Mouse (Mus musculus) fat pad, adult 2 months (tissue): Measurements from ENCODE around the gene Foxq1.

Source experiments
- DNase-seq: peaks from one replicate; pipeline ENCODE4 v3.0.0-alpha.2; 2011; ENCODE audit warnings: low read depth, low spot score; ENCODE audit errors: extremely low read depth

The Foxq1 gene

GRCm38 (mm10) chr13:31567617-31568294 lies 11.8 kb downstream of the Foxq1 start:
- no peak for DNase-seq

DNA sequence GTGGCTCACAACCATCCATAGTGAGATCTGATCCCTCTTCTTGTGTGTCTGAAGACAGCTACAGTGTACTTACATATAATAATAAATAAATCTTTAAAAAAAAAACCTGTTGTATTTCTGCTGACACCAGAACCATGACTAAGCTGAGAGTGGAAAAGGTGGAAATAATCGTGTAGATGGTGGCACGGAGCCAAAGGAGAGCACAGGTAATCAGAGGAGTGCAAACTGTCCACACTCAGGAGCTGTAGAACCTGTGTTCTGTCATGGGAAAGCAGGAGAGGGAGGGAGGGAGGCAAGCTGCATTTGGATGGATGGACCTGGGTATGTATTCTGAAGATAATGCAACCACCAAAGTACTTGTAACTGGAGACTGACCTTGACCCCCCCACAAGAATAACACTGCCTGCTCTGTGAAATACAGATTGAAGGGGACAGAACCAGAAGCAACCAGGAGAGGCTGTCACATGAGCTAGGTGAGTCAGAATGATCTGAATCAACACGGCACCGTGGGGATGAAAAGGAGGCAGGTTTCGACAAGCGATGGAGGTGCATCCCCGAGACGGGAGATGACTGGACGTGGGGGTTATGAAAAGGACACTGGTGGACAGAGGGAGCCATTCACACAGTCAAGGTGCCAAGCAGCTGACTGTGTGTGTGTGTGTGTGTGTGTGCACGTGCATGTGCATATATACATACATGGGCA lies 17.0 kb downstream of the Foxq1 start:
- DNase-seq = no peak

DNA sequence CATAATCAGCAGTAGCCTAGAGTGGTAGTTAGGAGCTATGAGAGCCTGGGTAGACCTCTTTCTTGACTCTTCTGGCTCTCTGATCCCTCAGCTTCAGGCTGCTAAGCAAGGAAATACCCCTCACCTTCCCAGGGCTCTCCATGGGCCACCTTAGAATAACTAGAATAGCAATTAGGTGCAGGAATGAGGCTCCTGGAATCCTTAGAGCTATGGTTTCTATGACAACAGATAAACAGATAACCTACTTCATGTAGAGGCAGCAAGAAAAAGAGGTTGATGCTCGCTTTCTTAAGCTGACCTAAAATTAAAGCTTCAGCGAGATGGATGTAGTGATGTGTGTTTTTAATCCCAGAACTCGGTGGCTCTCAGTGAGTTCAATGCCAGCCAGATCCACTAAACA lies 18.7 kb downstream of the Foxq1 start:
- no peak for DNase-seq

- DNase-seq = no peak
Measured at GRCm38 (mm10) chr13:31576696-31577095, 20.8 kb downstream of the Foxq1 start.

GRCm38 (mm10) chr13:31577576-31577975 lies 21.6 kb downstream of the Foxq1 start:
- no peak for DNase-seq

DNA sequence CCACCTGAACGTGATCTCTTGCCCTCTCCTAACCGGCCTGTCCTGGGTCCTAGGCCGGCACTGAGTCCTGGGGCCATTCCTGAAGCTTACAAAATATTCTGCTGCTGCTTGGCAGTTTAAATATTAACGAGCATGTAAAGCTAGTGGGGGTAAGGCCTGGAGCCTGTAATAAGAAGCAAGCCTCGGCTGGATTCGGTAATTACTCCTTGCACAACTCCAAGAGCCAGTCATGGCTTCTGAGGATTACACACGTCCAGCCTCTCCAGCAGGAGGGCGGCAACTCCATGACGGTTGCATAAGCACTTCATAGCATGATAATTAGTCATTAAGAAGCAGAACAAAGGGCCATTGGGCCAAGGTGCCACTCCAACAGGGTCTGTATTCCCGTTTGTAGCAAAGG lies 22.5 kb downstream of the Foxq1 start:
- DNase-seq = peak; percentile 95

GRCm38 (mm10) chr13:31579866-31580265 lies 23.9 kb downstream of the Foxq1 start:
- no peak for DNase-seq

DNA sequence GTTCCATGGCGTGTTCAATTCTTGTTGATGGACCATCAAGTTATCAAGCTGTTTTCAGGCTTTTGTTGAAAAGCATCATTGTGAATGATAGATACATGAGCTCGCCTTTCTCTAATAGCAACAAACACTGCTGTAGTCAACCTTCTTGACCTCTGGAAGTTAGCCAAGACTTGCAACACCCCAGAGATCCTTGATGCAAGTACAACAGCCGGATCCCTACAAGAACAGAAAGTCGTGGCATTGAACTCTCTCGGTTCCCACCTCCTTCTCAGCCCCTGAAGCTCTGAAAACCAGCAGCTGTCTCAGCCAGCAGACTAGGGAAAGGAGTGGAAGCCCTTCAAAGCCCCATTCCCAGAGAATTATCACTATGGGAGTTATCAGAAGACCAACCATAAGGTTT lies 31.4 kb downstream of the Foxq1 start:
- DNase-seq = no peak

GRCm38 (mm10) chr13:31599576-31599975 lies 43.6 kb downstream of the Foxq1 start:
- DNase-seq = no peak

GRCm38 (mm10) chr13:31603964-31604363 lies 48.0 kb downstream of the Foxq1 start:
- no peak for DNase-seq
